Mouse (Mus musculus) lung, embryonic 14.5 days (tissue): ENCODE data around the gene Gm47995. TPM values are rescaled to one million over a fixed set of nuclear protein-coding genes. Genes with fewer than 3 reads are reported as not detected.
"Not testable (repeated sequence)": the region's sequence is repeated elsewhere in the genome, so short reads cannot be mapped to it uniquely, and the experiment has no call there.

Experiments
- ATAC-seq: fragments of 200-750 bp; cut with Nextera tagmentation; 2 replicates; pipeline ENCODE4 v1.8.0; 2017; ENCODE audit warnings: mild to moderate bottlenecking, moderate TSS enrichment, moderate library complexity; ENCODE audit not compliant: insufficient read depth
- DNase-seq: peaks from one replicate; pipeline ENCODE4 v3.0.0-alpha.2; 2015
- H3K27ac ChIP-seq: fragments of 300-500 bp; sonication (generic); 2 replicates; pipeline ENCODE4 v1.5.1; 2014; ENCODE audit warnings: low read depth, mild to moderate bottlenecking, moderate library complexity
- H3K27me3 ChIP-seq: fragments of 300-500 bp; sonication (generic); 2 replicates; pipeline ENCODE4 v1.6.1; 2014; ENCODE audit warnings: low read length, control low read depth; ENCODE audit not compliant: insufficient read depth
- H3K36me3 ChIP-seq: fragments of 300-500 bp; sonication (generic); 2 replicates; pipeline ENCODE4 v1.6.1; 2014; ENCODE audit warnings: control low read depth; ENCODE audit not compliant: insufficient read depth
- H3K4me1 ChIP-seq: fragments of 300-500 bp; sonication (generic); 2 replicates; pipeline ENCODE4 v1.6.1; 2014; ENCODE audit warnings: antibody characterized with exemption, control low read depth; ENCODE audit not compliant: insufficient read depth
- H3K4me2 ChIP-seq: fragments of 300-500 bp; sonication (generic); 2 replicates; pipeline ENCODE4 v1.6.1; 2014; ENCODE audit warnings: mild to moderate bottlenecking
- H3K4me3 ChIP-seq: fragments of 300-500 bp; sonication (generic); 2 replicates; pipeline ENCODE4 v1.5.1; 2014; ENCODE audit warnings: low read depth, low read length
- H3K9ac ChIP-seq: fragments of 300-500 bp; sonication (generic); 2 replicates; pipeline ENCODE4 v1.6.1; 2014
- H3K9me3 ChIP-seq: fragments of 300-500 bp; sonication (generic); 2 replicates; pipeline ENCODE4 v1.6.1; 2016; ENCODE audit warnings: low read depth, low read length, control low read depth
- CTCF ChIP-seq: IDR thresholded peaks from 2 replicates; pipeline ENCODE4 v1.5.1; 2016; ENCODE audit warnings: antibody characterized with exemption, low read depth
- WGBS: fragments of 180-500 bp; shearing (Covaris S2); extraction: QIAGEN DNeasy Blood & Tissue Kit; methylation state at CpG from one replicate; pipeline ENCODE4 v1.1.7; 2014; 5-methylcytosine and 5-hydroxymethylcytosine counted together
- polyA plus RNA-seq: library from polyadenylated mRNA; unstranded; fragments of >200 nt; fragmentation: Nextera tagmentation; extraction: Ambion mirVana; gene quantifications from 2 replicates; pipeline ENCODE4 v1.2.1, GENCODE M21; 2014

Gm47995 gene
- polyA plus RNA-seq, 1 experiment from 2014 or later: not detected

DNA sequence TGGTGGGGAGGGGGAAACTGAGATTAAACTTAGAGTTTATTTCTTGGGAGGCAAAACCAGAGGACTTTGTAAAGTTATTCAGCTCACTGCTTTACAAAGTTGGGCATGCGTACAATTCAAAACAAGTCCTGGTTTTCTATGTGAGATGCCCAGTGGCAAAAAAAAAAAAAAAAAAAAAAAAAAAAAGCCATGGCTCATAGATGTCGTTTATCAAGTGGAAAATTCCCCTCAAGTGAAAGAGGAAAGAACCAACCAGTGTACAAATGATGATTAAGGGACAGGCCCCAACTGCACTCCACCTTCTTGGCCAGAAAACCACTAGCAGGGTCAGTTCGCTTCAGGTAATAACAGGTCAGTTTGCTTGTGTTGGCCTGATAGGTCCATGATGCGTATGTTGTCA is 9.8 kb upstream of the Gm47995 start:
- Histone ChIP-seq H3K27me3 (no peaks in the 10 kb centered on the region), H3K27ac (no peak overlapping the region), H3K4me1 (no peaks in the 10 kb centered on the region), H3K4me2 (no peak overlapping the region), H3K4me3 (no peak overlapping the region), H3K9me3 (no peaks in the 10 kb centered on the region), H3K9ac (no peak overlapping the region), H3K36me3 (no peaks in the 10 kb centered on the region)
- WGBS: 82% methylated on average over 4 of the region's 4 CpGs
- ATAC-seq: no peak
- DNase-seq: no peak
- no peak for TF ChIP-seq CTCF

DNA sequence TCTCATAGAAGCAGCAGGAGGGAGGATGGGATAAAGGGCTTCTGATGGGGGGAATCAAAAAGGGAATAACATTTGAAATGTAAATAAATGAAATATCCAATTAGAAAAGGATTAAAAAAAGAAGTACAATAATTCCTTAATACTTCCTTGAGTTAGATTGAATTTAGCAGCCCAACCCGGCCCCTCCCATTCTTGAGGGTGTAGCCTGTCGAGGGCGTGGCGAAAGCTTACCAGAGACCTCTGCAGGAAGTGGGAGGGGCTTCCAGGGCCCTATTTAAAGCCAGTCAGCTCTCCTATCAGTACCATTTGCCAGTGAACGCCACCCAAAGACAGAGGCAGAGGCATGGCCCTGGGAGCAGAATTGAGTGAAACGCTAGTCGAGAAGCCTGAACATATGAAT is 6.2 kb upstream of the Gm47995 start, which contains the start of gene Gm8947:
Gm8947 (plus strand) TSS at position 302 of the 400 bp plus-strand sequence.
- not testable (repeated sequence) for H3K4me3 ChIP-seq, H3K4me2 ChIP-seq, ATAC-seq, H3K4me1 ChIP-seq, H3K36me3 ChIP-seq, H3K9ac ChIP-seq, H3K27ac ChIP-seq, H3K27me3 ChIP-seq, H3K9me3 ChIP-seq, DNase-seq
- no CpG with 5 or more reads among the region's 7 CpGs for WGBS

- H3K36me3 ChIP-seq, H3K27ac ChIP-seq, H3K4me2 ChIP-seq, H3K4me1 ChIP-seq, H3K27me3 ChIP-seq, ATAC-seq, DNase-seq, H3K4me3 ChIP-seq, H3K9me3 ChIP-seq, H3K9ac ChIP-seq: not testable (repeated sequence)
- WGBS: 93% methylated on average over 14 of the region's 15 CpGs
Measured at GRCm38 (mm10) chr1:151192739-151193138, 5.5 kb upstream of the Gm47995 start.

GRCm38 (mm10) chr1:151195986-151196385 is 2.3 kb upstream of the Gm47995 start:
- not testable (repeated sequence) for ATAC-seq, H3K4me1 ChIP-seq, DNase-seq, H3K27me3 ChIP-seq, H3K27ac ChIP-seq, H3K4me3 ChIP-seq, H3K9ac ChIP-seq, H3K9me3 ChIP-seq, H3K4me2 ChIP-seq, H3K36me3 ChIP-seq
- WGBS: 66% methylated on average over 4 of the region's 4 CpGs

DNA sequence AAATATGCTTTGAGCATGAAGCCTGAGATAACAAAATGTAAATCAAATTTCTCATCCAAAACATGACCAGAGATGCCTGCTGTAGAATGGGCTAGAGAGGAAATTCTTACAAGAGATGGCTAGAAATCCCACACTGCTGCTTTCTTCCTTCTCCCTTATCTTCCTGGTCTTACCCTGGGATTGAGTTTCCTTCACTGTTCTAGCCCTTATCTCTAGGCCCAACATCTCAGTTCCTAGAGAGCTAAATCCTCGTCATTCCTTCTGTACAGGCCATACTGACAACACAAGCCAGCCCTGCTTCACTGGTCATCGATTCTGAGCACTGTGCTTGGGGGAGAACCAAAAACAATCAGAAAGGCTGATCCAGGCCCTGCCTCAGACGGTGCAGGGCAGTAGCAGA is 1.6 kb upstream of the Gm47995 start:
- H3K4me2 ChIP-seq, H3K36me3 ChIP-seq, ATAC-seq, H3K4me3 ChIP-seq, H3K27me3 ChIP-seq, H3K4me1 ChIP-seq, H3K27ac ChIP-seq, H3K9ac ChIP-seq, DNase-seq, H3K9me3 ChIP-seq: not testable (repeated sequence)
- WGBS: 62% methylated on average over 3 of the region's 3 CpGs

DNA sequence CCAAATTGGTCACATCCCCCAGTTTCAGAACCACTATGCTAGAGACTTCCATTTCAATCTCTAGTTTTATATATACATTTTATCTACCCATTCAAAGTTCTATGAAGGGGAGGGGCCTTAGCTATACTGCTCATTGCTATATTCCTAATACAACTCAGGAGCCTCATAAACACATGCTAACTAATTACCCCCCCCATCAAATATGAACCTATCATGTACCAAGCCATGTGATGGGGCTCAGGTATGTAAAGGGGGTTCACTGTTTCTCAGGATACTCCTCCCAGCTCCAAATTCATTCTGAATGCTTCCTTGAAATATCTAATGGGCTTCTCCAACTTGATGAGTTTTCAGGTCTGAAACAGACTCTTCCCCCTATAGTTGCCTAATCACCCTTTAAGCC is 2.4 kb downstream of the Gm47995 start:
- not testable (repeated sequence) for H3K27ac ChIP-seq, H3K27me3 ChIP-seq, DNase-seq, H3K9me3 ChIP-seq, H3K4me1 ChIP-seq, H3K4me2 ChIP-seq, H3K36me3 ChIP-seq, H3K4me3 ChIP-seq, ATAC-seq, H3K9ac ChIP-seq

DNA sequence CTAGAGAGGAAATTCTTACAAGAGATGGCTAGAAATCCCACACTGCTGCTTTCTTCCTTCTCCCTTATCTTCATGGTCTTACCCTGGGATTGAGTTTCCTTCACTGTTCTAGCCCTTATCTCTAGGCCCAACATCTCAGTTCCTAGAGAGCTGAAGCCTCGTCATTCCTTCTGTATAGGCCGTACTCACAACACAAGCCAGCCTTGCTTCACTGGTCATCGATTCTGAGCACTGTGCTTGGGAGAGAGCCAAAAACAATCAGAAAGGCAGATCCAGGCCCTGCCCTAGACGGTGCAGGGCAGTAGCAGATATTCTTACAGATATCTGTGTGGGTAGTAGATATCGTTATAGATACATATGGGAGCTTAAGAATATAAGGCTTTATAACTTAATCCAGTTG is 4.5 kb downstream of the Gm47995 start:
- not testable (repeated sequence) for H3K9me3 ChIP-seq, ATAC-seq, H3K27me3 ChIP-seq, H3K9ac ChIP-seq, H3K4me2 ChIP-seq, DNase-seq, H3K36me3 ChIP-seq, H3K4me3 ChIP-seq, H3K27ac ChIP-seq, H3K4me1 ChIP-seq
- 57% methylated on average over 3 of the region's 5 CpGs for WGBS

GRCm38 (mm10) chr1:151203818-151204217 is 5.6 kb downstream of the Gm47995 start, which contains the start of gene 3110040M04Rik:
3110040M04Rik (plus strand) TSS chr1:151204121.
- H3K9me3 ChIP-seq, H3K27ac ChIP-seq, H3K27me3 ChIP-seq, H3K36me3 ChIP-seq, H3K4me1 ChIP-seq, H3K4me2 ChIP-seq, DNase-seq, ATAC-seq, H3K9ac ChIP-seq, H3K4me3 ChIP-seq: not testable (repeated sequence)
- WGBS: no CpG with 5 or more reads among the region's 6 CpGs

DNA sequence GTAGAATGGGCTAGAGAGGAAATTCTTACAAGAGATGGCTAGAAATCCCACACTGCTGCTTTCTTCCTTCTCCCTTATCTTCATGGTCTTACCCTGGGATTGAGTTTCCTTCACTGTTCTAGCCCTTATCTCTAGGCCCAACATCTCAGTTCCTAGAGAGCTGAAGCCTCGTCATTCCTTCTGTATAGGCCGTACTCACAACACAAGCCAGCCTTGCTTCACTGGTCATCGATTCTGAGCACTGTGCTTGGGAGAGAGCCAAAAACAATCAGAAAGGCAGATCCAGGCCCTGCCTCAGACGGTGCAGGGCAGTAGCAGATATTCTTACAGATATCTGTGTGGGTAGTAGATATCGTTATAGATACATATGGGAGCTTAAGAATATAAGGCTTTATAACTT is 10.2 kb downstream of the Gm47995 start:
- not testable (repeated sequence) for H3K9ac ChIP-seq, H3K4me2 ChIP-seq, H3K4me3 ChIP-seq, ATAC-seq, H3K4me1 ChIP-seq, H3K9me3 ChIP-seq, H3K27ac ChIP-seq, H3K36me3 ChIP-seq, H3K27me3 ChIP-seq, DNase-seq
- WGBS: 56% methylated on average over 3 of the region's 5 CpGs

DNA sequence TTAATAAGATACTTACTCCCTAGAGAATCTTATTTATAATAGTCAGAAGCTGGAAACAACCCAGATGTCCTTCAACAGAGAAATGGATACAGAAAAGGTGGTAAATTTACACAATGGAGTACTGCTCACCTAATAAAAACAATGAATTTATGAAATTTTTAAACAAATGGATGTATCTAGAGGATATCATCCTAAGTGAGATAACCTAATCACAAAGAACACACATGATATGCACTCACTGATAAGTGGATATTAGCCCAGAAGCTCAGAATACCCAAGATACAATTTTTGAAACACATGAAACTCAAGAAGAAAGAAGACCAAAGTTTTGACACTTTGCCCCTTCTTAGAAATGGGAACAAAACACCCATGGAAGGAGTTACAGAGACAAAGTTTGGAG is 10.7 kb downstream of the Gm47995 start:
- DNase-seq, H3K4me1 ChIP-seq, H3K4me2 ChIP-seq, H3K9me3 ChIP-seq, H3K27ac ChIP-seq, H3K9ac ChIP-seq, ATAC-seq, H3K36me3 ChIP-seq, H3K4me3 ChIP-seq, H3K27me3 ChIP-seq: not testable (repeated sequence)

DNA sequence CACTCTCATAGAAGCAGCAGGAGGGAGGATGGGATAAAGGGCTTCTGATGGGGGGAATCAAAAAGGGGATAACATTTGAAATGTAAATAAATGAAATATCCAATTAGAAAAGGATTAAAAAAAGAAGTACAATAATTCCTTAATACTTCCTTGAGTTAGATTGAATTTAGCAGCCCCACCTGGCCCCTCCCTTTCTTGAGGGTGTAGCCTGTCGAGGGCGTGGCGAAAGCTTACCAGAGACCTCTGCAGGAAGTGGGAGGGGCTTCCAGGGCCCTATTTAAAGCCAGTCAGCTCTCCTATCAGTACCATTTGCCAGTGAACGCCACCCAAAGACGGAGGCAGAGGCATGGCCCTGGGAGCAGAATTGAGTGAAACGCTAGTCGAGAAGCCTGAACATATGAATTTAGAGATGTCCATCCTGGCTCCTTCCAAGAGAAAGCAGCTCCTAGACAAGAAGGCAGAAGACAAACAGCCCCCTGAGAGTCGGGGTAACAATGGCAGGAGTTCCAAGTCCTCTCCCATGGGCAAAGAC is 11.6 kb downstream of the Gm47995 start, which contains the start of gene Gm47996:
Gm47996 (plus strand) TSS at position 308 of the 532 bp plus-strand sequence.
- WGBS: 90% methylated on average over 4 of the region's 8 CpGs
- DNase-seq, H3K4me2 ChIP-seq, H3K9me3 ChIP-seq, ATAC-seq, H3K27ac ChIP-seq, H3K27me3 ChIP-seq, H3K36me3 ChIP-seq, H3K4me1 ChIP-seq, H3K4me3 ChIP-seq, H3K9ac ChIP-seq: not testable (repeated sequence)
